ENCODE assay signal across 19 mouse cellular contexts in the genomic region with DNA sequence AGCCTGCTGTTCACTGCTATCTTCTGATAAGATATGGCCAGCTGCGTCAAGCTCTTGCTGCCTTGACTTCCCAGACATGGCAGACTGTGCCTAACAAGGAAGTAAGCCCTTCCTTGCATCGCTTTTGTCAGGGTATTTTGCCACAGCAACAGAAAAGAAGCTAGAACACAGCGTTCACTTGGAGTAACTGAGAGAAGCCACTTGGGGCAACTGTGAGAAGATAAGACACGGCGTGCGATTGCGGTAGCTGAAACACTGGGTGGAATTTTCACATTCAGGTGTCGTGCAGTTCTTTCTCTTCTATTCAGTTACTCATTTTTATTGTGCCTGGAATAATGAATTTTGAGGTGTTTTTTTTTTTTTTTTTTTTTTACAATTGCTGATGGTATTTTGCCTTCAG. TPM values are rescaled to one million over a fixed set of nuclear protein-coding genes. Genes with fewer than 3 reads are reported as not detected.
DNase-seq lines count a peak whose midpoint lies in the region; ATAC-seq and TF ChIP-seq lines count a peak whose summit lies in the region.
"Had no signal": no experiment of that assay in that cellular context is flagged by ENCODE, and none has a peak within 500 bp of the region (broad histone marks: within the 10 kb centered on the region; RNA-seq: fewer than 3 reads in every experiment).

No protein-coding gene starts in this region.

- 62% methylated on average over 8 of the region's 8 CpGs for WGBS in heart, embryonic 16.5 days
- WGBS in midbrain, postnatal 0 days: 80% methylated on average over 8 of the region's 8 CpGs
- 86% methylated on average over 8 of the region's 8 CpGs for WGBS in midbrain, embryonic 14.5 days
- 61% methylated on average over 8 of the region's 8 CpGs for WGBS in intestine, postnatal 0 days

- intact Hi-C loops in heart, postnatal 14 days (cut with DNase I): no loop called here
- intact Hi-C loops in gastrocnemius, adult 2 months (cut with DNase I): no loop called here
- intact Hi-C loops in gastrocnemius, postnatal 14 days (cut with DNase I; ENCODE audit: low total_unique reads): no loop called here

- H3K27me3 ChIP-seq in heart, embryonic 16.5 days (ENCODE audit: control insufficient read depth, insufficient read depth, low read length): no peaks in the 10 kb centered on the region
- no peaks in the 10 kb centered on the region for H3K27me3 ChIP-seq in midbrain, postnatal 0 days (ENCODE audit: insufficient read depth, low read length)
- H3K27me3 ChIP-seq in midbrain, embryonic 14.5 days (ENCODE audit: control insufficient read depth, insufficient read depth, low read length): no peaks in the 10 kb centered on the region
- no peaks in the 10 kb centered on the region for H3K27me3 ChIP-seq in intestine, postnatal 0 days (replicated peaks; ENCODE audit: control insufficient read depth, insufficient read depth, low read length)
- H3K27me3 ChIP-seq: CH12.LX; embryonic facial prominence, embryonic 13.5 days; forebrain, embryonic 12.5 days had no signal

- H3K4me2 ChIP-seq in heart, embryonic 16.5 days (ENCODE audit: low read depth, low read length): no peak overlapping the region
- H3K4me2 ChIP-seq in midbrain, postnatal 0 days (ENCODE audit: low read depth, low read length, poor library complexity, severe bottlenecking): no peak overlapping the region
- H3K4me2 ChIP-seq in midbrain, embryonic 14.5 days (ENCODE audit: low read length): no peak overlapping the region
- H3K4me2 ChIP-seq in intestine, postnatal 0 days (replicated peaks; ENCODE audit: low read depth): no peak overlapping the region
- H3K4me2 ChIP-seq: embryonic facial prominence, embryonic 13.5 days; forebrain, embryonic 12.5 days; hindbrain, embryonic 14.5 days had no signal

- DNase-seq in heart, postnatal 14 days: no peak
- peak; percentile 14 for DNase-seq in midbrain, postnatal 0 days (ENCODE audit: low spot score)
- DNase-seq in midbrain, embryonic 14.5 days: no peak
- DNase-seq in gastrocnemius, adult 2 months: no peak
- no peak for DNase-seq in gastrocnemius, postnatal 14 days
- DNase-seq: cerebellum, adult 11-12 months; cerebellum, adult 9-10 months; cerebellum, postnatal 25 days; heart, adult 18-20 months; kidney, adult 2 months had no signal

- ATAC-seq in heart, embryonic 16.5 days (replicated peaks; ENCODE audit: extremely low read depth, insufficient read depth, low FRiP score): no peak
- ATAC-seq in midbrain, postnatal 0 days (ENCODE audit: low FRiP score): no peak
- no peak for ATAC-seq in midbrain, embryonic 14.5 days (ENCODE audit: low FRiP score, low TSS enrichment)
- ATAC-seq in intestine, postnatal 0 days: no peak; the same call in 1 of the 2 replicates
- ATAC-seq: inflammation-experienced regulatory T-cells, adult 6 months had no signal

- H3K9me3 ChIP-seq in heart, embryonic 16.5 days (replicated peaks; ENCODE audit: control insufficient read depth, low read length): no peaks in the 10 kb centered on the region
- no peaks in the 10 kb centered on the region for H3K9me3 ChIP-seq in midbrain, postnatal 0 days (ENCODE audit: low read length)
- no peaks in the 10 kb centered on the region for H3K9me3 ChIP-seq in midbrain, embryonic 14.5 days (ENCODE audit: control insufficient read depth, low read length)
- H3K9me3 ChIP-seq in intestine, postnatal 0 days (ENCODE audit: control insufficient read depth): no peaks in the 10 kb centered on the region
- H3K9me3 ChIP-seq: embryonic facial prominence, embryonic 13.5 days; forebrain, embryonic 12.5 days; heart, embryonic 10.5 days; hindbrain, embryonic 10.5 days had no signal

- no peak overlapping the region for H3K4me3 ChIP-seq in heart, embryonic 16.5 days (ENCODE audit: low read length)
- H3K4me3 ChIP-seq in midbrain, postnatal 0 days (ENCODE audit: low read depth, low read length): no peak overlapping the region
- H3K4me3 ChIP-seq in midbrain, embryonic 14.5 days (replicated peaks; ENCODE audit: low read depth, low read length): no peak overlapping the region
- no peak overlapping the region for H3K4me3 ChIP-seq in intestine, postnatal 0 days (ENCODE audit: low read depth, low read length)
- no peak overlapping the region for H3K4me3 ChIP-seq in gastrocnemius, adult 2 months
- H3K4me3 ChIP-seq: embryonic facial prominence, embryonic 13.5 days; forebrain, embryonic 12.5 days; heart, embryonic 10.5 days; hindbrain, embryonic 10.5 days had no signal

- 0 out of 2 replicates have a peak overlapping the region, but pooled peaks have one; percentile 10 for H3K27ac ChIP-seq in heart, embryonic 16.5 days (ENCODE audit: low read length)
- no peak overlapping the region for H3K27ac ChIP-seq in midbrain, postnatal 0 days (ENCODE audit: low read depth, low read length)
- no peak overlapping the region for H3K27ac ChIP-seq in midbrain, embryonic 14.5 days (replicated peaks; ENCODE audit: low read depth, low read length)
- H3K27ac ChIP-seq in intestine, postnatal 0 days (ENCODE audit: low read depth, low read length): no peak overlapping the region
- H3K27ac ChIP-seq in gastrocnemius, adult 2 months: no peak overlapping the region
- H3K27ac ChIP-seq: embryonic facial prominence, embryonic 13.5 days; forebrain, embryonic 12.5 days; heart, embryonic 10.5 days; hindbrain, embryonic 10.5 days; hindbrain, embryonic 14.5 days had no signal

- H3K9ac ChIP-seq in heart, embryonic 16.5 days (ENCODE audit: low read length): no peak overlapping the region
- no peak overlapping the region for H3K9ac ChIP-seq in midbrain, postnatal 0 days (replicated peaks; ENCODE audit: low read length, poor library complexity, severe bottlenecking)
- no peak overlapping the region for H3K9ac ChIP-seq in midbrain, embryonic 14.5 days (replicated peaks; ENCODE audit: low read length)
- no peak overlapping the region for H3K9ac ChIP-seq in intestine, postnatal 0 days (ENCODE audit: low read depth, low read length)
- H3K9ac ChIP-seq: embryonic facial prominence, embryonic 13.5 days; forebrain, embryonic 12.5 days; hindbrain, embryonic 14.5 days had no signal

- H3K4me1 ChIP-seq in heart, embryonic 16.5 days (ENCODE audit: control insufficient read depth, insufficient read depth, low read length): peaks cover 15% of the 10 kb centered on the region
- H3K4me1 ChIP-seq in midbrain, postnatal 0 days (ENCODE audit: insufficient read depth, low read length): no peaks in the 10 kb centered on the region
- no peaks in the 10 kb centered on the region for H3K4me1 ChIP-seq in midbrain, embryonic 14.5 days (ENCODE audit: control insufficient read depth, insufficient read depth, low read length)
- 0 out of 2 replicates have a peak, but pooled peaks cover 2% of the 10 kb centered on the region for H3K4me1 ChIP-seq in intestine, postnatal 0 days (replicated peaks; ENCODE audit: control insufficient read depth, insufficient read depth, low read length)
- H3K4me1 ChIP-seq: forebrain, embryonic 12.5 days; heart, embryonic 10.5 days; hindbrain, embryonic 10.5 days had no signal

- TF ChIP-seq CTCF in midbrain, postnatal 0 days (IDR thresholded peaks at IDR 0.05): no peak
- peak; percentile 16; the same call in 1 of the 2 replicates for TF ChIP-seq CTCF in intestine, postnatal 0 days (IDR thresholded peaks at IDR 0.05; ENCODE audit: low read depth)
- TF ChIP-seq CTCF in gastrocnemius, adult 2 months (IDR thresholded peaks at IDR 0.05): no peak

- no peaks in the 10 kb centered on the region for H3K36me3 ChIP-seq in heart, embryonic 16.5 days (ENCODE audit: control insufficient read depth, insufficient read depth)
- no peaks in the 10 kb centered on the region for H3K36me3 ChIP-seq in midbrain, postnatal 0 days (ENCODE audit: insufficient read depth, low read length)
- no peaks in the 10 kb centered on the region for H3K36me3 ChIP-seq in midbrain, embryonic 14.5 days (ENCODE audit: control insufficient read depth, insufficient read depth, low read length)
- no peaks in the 10 kb centered on the region for H3K36me3 ChIP-seq in intestine, postnatal 0 days (ENCODE audit: control insufficient read depth, insufficient read depth)
- H3K36me3 ChIP-seq: embryonic facial prominence, embryonic 13.5 days; forebrain, embryonic 12.5 days; heart, embryonic 10.5 days; hindbrain, embryonic 10.5 days had no signal

RNA-seq across cellular contexts. Expression of a gene that starts 22.6 kb away (rescaled TPM):
- polyA plus RNA-seq in heart, embryonic 16.5 days (2015; fragmentation: Nextera tagmentation; extraction: Ambion mirVana): 93.2 and 97.2 TPM in 2 replicates
- total RNA-seq in heart, postnatal 14 days (2021): 100 to 1,000 TPM in 1 of 2 experiments, 10 to 100 TPM in 1; 93.9 to 118 TPM
- 17.6 and 23.0 TPM in 2 replicates for total RNA-seq in midbrain, postnatal 0 days (2014; rRNA removed)
- 28.0 and 34.8 TPM in 2 replicates for polyA plus RNA-seq in midbrain, postnatal 0 days (2015; fragmentation: Nextera tagmentation; extraction: Ambion mirVana)
- 29.4 and 32.5 TPM in 2 replicates for polyA plus RNA-seq in midbrain, embryonic 14.5 days (2014; fragmentation: Nextera tagmentation; extraction: Ambion mirVana)
- polyA plus RNA-seq in intestine, postnatal 0 days (2015; fragmentation: Nextera tagmentation; extraction: Ambion mirVana): 36.2 and 37.4 TPM in 2 replicates
- total RNA-seq in gastrocnemius, adult 2 months (2021): 10 to 100 TPM; 21.7 to 26.2 TPM
- total RNA-seq in gastrocnemius, postnatal 14 days (2021): 10 to 100 TPM; 18.5 to 18.7 TPM
